Mouse (Mus musculus) forebrain, embryonic 14.5 days (tissue): ENCODE results near the gene Mcfd2. TPM values are rescaled to one million over a fixed set of nuclear protein-coding genes. Genes with fewer than 3 reads are reported as not detected.
"Not testable (repeated sequence)": the region's sequence is repeated elsewhere in the genome, so short reads cannot be mapped to it uniquely, and the experiment has no call there.

Source experiments
- ATAC-seq: fragments of 200-750 bp; cut with Nextera tagmentation; 2 replicates; pipeline ENCODE4 v1.8.0; 2017; ENCODE audit warnings: mild to moderate bottlenecking, moderate library complexity
- DNase-seq: peaks from one replicate; pipeline ENCODE4 v3.0.0-alpha.2; 2015; ENCODE audit warnings: low spot score
- H3K27ac ChIP-seq: fragments of 300-500 bp; sonication (generic); 2 replicates; pipeline ENCODE4 v1.5.1; 2014; ENCODE audit warnings: low read depth, mild to moderate bottlenecking, control low read depth, low read length, moderate library complexity
- H3K27me3 ChIP-seq: fragments of 300-500 bp; sonication (generic); replicated peaks from 2 replicates; pipeline ENCODE4 v1.6.1; 2014; ENCODE audit warnings: low read length, control low read depth, mixed read lengths; ENCODE audit not compliant: control insufficient read depth, insufficient read depth
- H3K36me3 ChIP-seq: fragments of 300-500 bp; sonication (generic); 2 replicates; pipeline ENCODE4 v1.6.1; 2014; ENCODE audit warnings: low read length, control low read depth; ENCODE audit not compliant: control insufficient read depth, insufficient read depth
- H3K4me1 ChIP-seq: fragments of 300-500 bp; sonication (generic); 2 replicates; pipeline ENCODE4 v1.6.1; 2014; ENCODE audit warnings: antibody characterized with exemption, low read length, control low read depth; ENCODE audit not compliant: control insufficient read depth, insufficient read depth
- H3K4me2 ChIP-seq: fragments of 300-500 bp; sonication (generic); 2 replicates; pipeline ENCODE4 v1.6.1; 2014; ENCODE audit warnings: mild to moderate bottlenecking, control low read depth, low read length
- H3K4me3 ChIP-seq: fragments of 300-500 bp; sonication (generic); 2 replicates; pipeline ENCODE4 v1.5.1; 2014; ENCODE audit warnings: low read depth, low read length, control low read depth
- H3K9ac ChIP-seq: fragments of 300-500 bp; sonication (generic); 2 replicates; pipeline ENCODE4 v1.6.1; 2014; ENCODE audit warnings: mild to moderate bottlenecking, low read length, control low read depth, moderate library complexity
- H3K9me3 ChIP-seq: fragments of 300-500 bp; sonication (generic); replicated peaks from 2 replicates; pipeline ENCODE4 v1.6.1; 2016; ENCODE audit warnings: low read length, control low read depth, mixed read lengths; ENCODE audit not compliant: control insufficient read depth
- WGBS: fragments of 180-500 bp; shearing (Covaris S2); extraction: QIAGEN DNeasy Blood & Tissue Kit; methylation state at CpG from one replicate; pipeline ENCODE4 v1.1.7; 2014; 5-methylcytosine and 5-hydroxymethylcytosine counted together
- polyA plus RNA-seq: library from polyadenylated mRNA; unstranded; fragments of >200 nt; fragmentation: Nextera tagmentation; extraction: Ambion mirVana; gene quantifications from 2 replicates; pipeline ENCODE4 v1.2.1, GENCODE M21; 2014

Gene Mcfd2
- polyA plus RNA-seq, 1 experiment from 2014 or later: 63.4 TPM

DNA sequence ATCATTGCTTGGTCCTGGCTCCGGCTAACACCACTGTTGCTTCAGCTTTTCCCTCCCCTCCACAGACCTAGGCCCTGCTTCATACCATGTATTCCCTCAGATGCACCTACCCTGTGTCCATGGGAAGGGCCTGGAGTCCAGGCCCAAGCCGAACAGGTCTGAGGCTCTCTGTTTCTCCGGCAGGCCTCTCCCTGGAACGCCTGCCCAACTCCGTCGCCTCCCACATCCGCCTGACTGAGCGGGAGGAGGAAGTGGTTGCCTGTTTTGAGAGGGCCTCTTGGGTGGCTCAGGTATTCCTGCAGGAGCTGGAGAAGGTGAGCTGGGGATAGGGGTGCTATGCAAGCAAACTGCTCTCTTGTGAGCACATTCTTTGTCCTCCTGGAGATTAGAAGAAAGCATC, 41.0 kb upstream of the Mcfd2 start:
- H3K27me3 ChIP-seq: no peaks in the 10 kb centered on the region
- H3K4me3 ChIP-seq: no peak overlapping the region
- H3K36me3 ChIP-seq: no peaks in the 10 kb centered on the region
- H3K4me1 ChIP-seq: no peaks in the 10 kb centered on the region
- no peak overlapping the region for H3K9ac ChIP-seq
- H3K4me2 ChIP-seq: no peak overlapping the region
- no peak for DNase-seq
- ATAC-seq: no peak
- H3K27ac ChIP-seq: no peak overlapping the region
- WGBS: 84% methylated on average over 8 of the region's 8 CpGs
- no peaks in the 10 kb centered on the region for H3K9me3 ChIP-seq

DNA sequence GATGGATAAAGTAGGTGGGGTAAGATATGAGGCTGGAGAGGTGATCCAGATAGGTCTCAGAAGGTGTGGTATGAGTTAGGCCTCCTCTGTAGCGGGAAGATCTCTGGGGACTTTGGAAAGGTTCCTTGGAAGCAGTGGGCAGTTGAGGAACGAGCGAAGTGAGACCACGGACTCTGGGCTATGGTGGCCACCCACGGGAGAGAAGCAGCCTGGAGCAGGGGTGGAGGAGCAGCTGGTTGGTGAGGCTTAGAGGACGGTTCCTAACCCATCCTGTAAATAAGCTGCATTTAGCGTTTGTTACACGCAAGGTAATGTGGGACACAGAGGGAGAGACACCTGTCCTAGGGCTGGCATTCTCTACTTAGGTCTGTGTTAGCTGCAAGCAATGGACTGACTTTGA, 39.3 kb upstream of the Mcfd2 start:
- Histone ChIP-seq H3K4me3 (no peak overlapping the region), H3K4me2 (no peak overlapping the region), H3K9me3 (no peaks in the 10 kb centered on the region), H3K27me3 (no peaks in the 10 kb centered on the region), H3K36me3 (no peaks in the 10 kb centered on the region), H3K27ac (no peak overlapping the region), H3K4me1 (no peaks in the 10 kb centered on the region), H3K9ac (no peak overlapping the region)
- no peak for ATAC-seq
- 93% methylated on average over 8 of the region's 8 CpGs for WGBS
- DNase-seq: no peak

DNA sequence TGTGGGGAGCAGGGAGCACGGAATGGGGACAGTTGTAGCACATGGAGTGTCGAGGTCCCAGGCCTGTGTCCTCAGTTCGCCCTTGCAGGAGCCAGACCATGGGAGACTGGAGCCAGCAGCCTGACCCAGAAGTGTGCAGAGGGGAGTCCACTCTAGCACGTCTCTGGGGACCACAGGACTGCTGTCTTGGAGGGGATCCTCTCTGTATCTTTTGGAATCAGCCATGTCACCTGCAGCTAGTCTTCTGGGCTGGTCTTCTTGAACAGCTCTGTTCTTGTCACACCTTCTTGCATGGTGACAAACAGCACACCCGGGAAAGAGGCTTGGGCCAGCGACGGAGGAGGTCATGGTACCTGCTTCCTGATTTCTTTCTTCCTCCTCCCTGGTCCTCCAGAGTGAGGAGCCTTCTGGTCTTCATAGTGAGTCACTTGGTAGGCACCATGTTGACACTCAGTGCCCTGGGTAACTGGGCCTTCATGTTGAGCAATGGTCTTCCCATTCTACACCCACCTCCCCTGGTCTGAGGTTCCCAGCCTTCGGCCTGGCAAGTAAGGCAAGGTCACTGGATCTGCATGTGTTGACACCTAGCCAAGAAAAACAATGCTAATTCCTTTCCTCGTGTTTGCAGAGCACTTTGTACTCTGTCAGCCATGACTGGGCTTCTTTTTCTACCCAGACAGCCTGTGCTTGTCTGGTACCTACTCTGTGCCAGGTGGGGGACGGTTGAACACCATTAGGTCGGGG, 38.6 kb upstream of the Mcfd2 start:
- WGBS: 83% methylated on average over 11 of the region's 11 CpGs
- Histone ChIP-seq H3K4me3 (no peak overlapping the region), H3K27me3 (no peaks in the 10 kb centered on the region), H3K4me1 (no peaks in the 10 kb centered on the region), H3K9ac (no peak overlapping the region), H3K9me3 (no peaks in the 10 kb centered on the region), H3K4me2 (no peak overlapping the region), H3K36me3 (no peaks in the 10 kb centered on the region), H3K27ac (no peak overlapping the region)
- DNase-seq (no peak), ATAC-seq (no peak)

DNA sequence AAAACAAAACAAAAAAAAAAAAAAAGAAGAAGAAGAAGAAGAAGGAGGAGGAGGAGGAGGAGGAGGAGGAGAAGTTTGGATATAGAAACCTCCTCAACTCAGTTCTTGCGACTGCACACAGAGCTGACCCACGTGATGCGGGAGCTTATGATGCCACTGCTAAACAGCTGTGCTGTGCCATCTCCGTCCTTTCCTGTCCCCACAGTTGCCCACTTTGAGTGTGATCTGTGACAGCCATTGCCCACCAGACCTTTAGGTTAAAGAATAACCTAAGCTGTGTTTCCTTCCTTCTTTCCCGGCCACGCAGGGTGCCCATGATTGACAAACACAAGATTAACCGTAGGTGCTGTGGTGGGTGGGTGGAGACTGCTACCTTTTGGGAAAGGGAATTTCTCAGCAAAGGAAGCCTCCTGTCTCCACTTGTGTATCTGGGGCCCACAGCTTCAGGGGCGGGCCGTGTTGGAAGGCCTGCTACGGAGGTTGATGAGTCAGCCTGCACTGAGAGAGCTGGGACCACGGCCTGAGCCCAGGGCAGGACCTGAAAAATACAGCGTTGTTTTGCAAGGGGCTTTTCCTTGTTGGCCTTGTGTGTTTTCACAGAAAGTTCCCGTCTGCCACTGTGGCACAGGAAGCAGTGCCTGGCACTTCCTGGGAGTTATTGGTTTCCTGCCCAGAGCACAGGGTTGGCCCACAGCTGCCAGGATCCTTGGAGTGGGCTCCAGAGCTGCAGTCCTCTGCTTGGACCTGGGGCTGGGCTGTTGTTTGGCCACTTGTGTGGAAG, 36.5 kb upstream of the Mcfd2 start:
- no peak for ATAC-seq

DNA sequence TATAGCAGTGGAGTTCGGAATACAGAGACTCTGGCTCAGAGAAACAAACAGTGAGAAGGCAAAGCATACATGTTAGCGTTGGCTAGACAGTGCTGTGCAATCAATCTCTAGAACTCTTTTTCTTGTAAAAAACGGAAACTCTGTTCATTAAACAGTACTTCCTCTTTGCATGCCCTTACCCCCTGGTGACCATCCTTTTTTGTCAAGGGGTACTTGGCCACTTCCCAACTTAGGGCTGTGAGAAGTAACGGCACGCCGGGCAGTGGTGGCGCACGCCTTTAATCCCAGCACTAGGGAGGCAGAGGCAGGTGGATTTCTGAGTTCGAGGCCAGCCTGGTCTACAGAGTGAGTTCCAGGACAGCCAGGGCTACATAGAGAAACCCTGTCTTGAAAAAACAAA, 35.9 kb upstream of the Mcfd2 start:
- 82% methylated on average over 9 of the region's 9 CpGs for WGBS
- H3K27ac ChIP-seq, ATAC-seq, H3K9ac ChIP-seq, H3K4me3 ChIP-seq, H3K4me2 ChIP-seq, DNase-seq, H3K9me3 ChIP-seq, H3K4me1 ChIP-seq, H3K27me3 ChIP-seq, H3K36me3 ChIP-seq: not testable (repeated sequence)

More for the DNA sequence above, 36.5 kb upstream of the Mcfd2 start:
- Histone ChIP-seq H3K36me3 (no peaks in the 10 kb centered on the region), H3K4me1 (no peaks in the 10 kb centered on the region), H3K9ac (no peak overlapping the region), H3K4me3 (no peak overlapping the region), H3K27ac (no peak overlapping the region), H3K27me3 (no peaks in the 10 kb centered on the region), H3K4me2 (no peak overlapping the region), H3K9me3 (no peaks in the 10 kb centered on the region)
- WGBS: 86% methylated on average over 13 of the region's 13 CpGs
- DNase-seq: no peak

DNA sequence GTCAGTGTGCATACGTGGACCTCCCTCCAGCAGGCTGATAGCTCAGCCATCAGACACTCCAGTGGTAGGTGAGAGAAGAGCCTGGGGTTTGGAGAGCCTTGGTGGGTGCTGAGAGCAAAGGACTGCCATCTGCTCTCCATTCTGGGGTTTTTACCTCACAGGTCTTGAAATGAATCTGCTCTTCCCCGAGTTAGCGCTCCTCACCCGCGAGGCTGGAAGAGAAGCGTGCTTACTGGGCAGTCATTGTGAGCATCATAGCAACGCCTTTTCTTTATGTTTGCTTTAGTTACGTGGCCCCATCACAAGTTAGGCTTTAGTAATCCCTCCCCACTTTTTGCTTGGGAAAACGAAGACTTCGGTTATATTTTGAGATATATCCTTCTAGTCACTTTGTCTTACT, 34.6 kb upstream of the Mcfd2 start:
- Histone ChIP-seq H3K4me1 (no peaks in the 10 kb centered on the region), H3K4me2 (no peak overlapping the region), H3K36me3 (no peaks in the 10 kb centered on the region), H3K9me3 (no peaks in the 10 kb centered on the region), H3K27ac (no peak overlapping the region), H3K9ac (no peak overlapping the region), H3K4me3 (no peak overlapping the region), H3K27me3 (no peaks in the 10 kb centered on the region)
- DNase-seq (no peak), ATAC-seq (no peak)
- 82% methylated on average over 10 of the region's 10 CpGs for WGBS

DNA sequence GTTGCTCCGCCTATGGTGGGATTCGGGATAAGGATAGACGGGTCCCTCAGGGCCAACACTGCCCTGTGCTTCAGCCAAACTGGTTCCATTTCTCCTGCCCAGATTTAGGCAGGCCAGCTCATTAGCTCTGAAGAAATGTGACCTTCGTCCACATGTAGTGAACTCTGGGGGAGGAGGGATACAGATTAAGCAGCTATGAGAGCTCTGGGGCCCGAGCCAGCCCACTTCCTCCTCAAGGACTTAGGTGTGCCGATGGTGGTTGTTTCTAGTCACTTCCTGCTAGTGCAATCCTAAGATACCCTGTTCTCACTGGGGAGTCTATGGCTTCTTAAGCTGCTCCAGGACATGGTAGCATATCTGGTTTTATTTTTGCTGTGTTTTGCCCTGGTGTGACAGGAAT, 33.2 kb upstream of the Mcfd2 start:
- no peaks in the 10 kb centered on the region for H3K27me3 ChIP-seq

DNA sequence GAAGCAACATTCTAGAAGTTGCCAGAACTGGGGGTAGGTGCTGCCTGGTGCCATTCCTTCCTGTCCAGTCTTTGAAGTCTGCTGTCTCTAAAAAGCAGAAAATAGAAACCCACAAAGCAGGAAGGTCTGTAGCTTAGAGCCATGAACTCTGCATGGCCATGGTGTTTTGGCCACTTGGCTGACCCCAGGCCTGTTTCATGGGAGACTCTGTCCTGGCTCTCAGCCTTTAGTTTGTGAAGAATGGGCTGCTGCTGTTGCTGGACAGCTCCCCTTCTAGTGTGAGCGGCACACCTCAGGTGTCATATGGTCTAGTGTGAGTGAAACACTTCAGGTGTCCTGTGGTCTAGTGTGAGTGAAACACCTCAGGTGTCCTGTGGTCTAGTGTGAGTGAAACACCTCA, 31.0 kb upstream of the Mcfd2 start:
- not testable (repeated sequence) for H3K9ac ChIP-seq, H3K4me2 ChIP-seq, H3K27ac ChIP-seq, ATAC-seq, H3K36me3 ChIP-seq, H3K27me3 ChIP-seq, H3K9me3 ChIP-seq, H3K4me3 ChIP-seq, DNase-seq, H3K4me1 ChIP-seq
- WGBS: 90% methylated on average over 1 of the region's 1 CpGs

More for the DNA sequence above, 33.2 kb upstream of the Mcfd2 start:
- no peak overlapping the region for H3K4me3 ChIP-seq
- H3K9ac ChIP-seq: no peak overlapping the region
- no peaks in the 10 kb centered on the region for H3K4me1 ChIP-seq
- no peak overlapping the region for H3K4me2 ChIP-seq
- 83% methylated on average over 6 of the region's 6 CpGs for WGBS
- H3K36me3 ChIP-seq: no peaks in the 10 kb centered on the region
- H3K27ac ChIP-seq: no peak overlapping the region
- ATAC-seq: no peak
- no peaks in the 10 kb centered on the region for H3K9me3 ChIP-seq
- DNase-seq: no peak

DNA sequence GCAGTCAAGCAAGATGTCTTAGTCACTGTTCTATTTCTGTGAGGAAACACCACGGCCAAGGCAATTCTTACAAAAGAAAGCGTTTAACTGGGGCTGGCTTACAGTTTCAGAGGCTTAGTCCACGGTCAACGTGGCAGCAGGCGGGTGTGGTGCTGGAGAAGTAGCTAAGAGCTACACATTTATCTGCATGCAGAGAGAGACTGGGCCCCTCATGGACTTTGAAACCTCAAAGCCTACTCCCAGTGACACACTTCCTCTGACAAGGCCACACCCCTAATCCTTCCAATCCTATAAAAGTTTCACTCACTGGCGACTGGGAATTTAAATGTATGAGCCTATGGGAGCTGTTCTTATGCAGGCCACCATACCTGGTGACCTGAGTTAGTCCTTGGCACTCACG, 30.0 kb upstream of the Mcfd2 start:
- H3K4me3 ChIP-seq: no peak overlapping the region
- no peaks in the 10 kb centered on the region for H3K27me3 ChIP-seq
- no peak overlapping the region for H3K27ac ChIP-seq
- no peak overlapping the region for H3K4me2 ChIP-seq
- WGBS: 79% methylated on average over 7 of the region's 7 CpGs
- ATAC-seq (no peak), DNase-seq (no peak)
- no peak overlapping the region for H3K9ac ChIP-seq
- H3K4me1 ChIP-seq: no peaks in the 10 kb centered on the region
- no peaks in the 10 kb centered on the region for H3K36me3 ChIP-seq
- no peaks in the 10 kb centered on the region for H3K9me3 ChIP-seq
